ENCODE assay signal across 9 mouse cellular contexts in genomic region chr5:25188802-25189201, GRCm38 (mm10). TPM values are rescaled to one million over a fixed set of nuclear protein-coding genes. Genes with fewer than 3 reads are reported as not detected.
DNase-seq lines count a peak whose midpoint lies in the region; ATAC-seq lines count a peak whose summit lies in the region.
"Had no signal": no experiment of that assay in that cellular context is flagged by ENCODE, and none has a peak within 500 bp of the region (broad histone marks: within the 10 kb centered on the region; RNA-seq: fewer than 3 reads in every experiment).

No protein-coding gene starts in this region.

- H3K36me3 ChIP-seq in midbrain, embryonic 14.5 days (ENCODE audit: control insufficient read depth, insufficient read depth, low read length) = no peaks in the 10 kb centered on the region
- H3K36me3 ChIP-seq in midbrain, embryonic 16.5 days (ENCODE audit: control insufficient read depth, insufficient read depth, low read length) = no peaks in the 10 kb centered on the region
- H3K36me3 ChIP-seq in forebrain, embryonic 12.5 days (replicated peaks) = no peaks in the 10 kb centered on the region
- H3K36me3 ChIP-seq: G1E had no signal

- no peak overlapping the region for H3K27ac ChIP-seq in midbrain, embryonic 14.5 days (replicated peaks; ENCODE audit: low read depth, low read length)
- H3K27ac ChIP-seq in midbrain, embryonic 16.5 days (ENCODE audit: low read length) = no peak overlapping the region
- H3K27ac ChIP-seq in forebrain, embryonic 12.5 days = no peak overlapping the region

- no peak for ATAC-seq in midbrain, embryonic 14.5 days (ENCODE audit: low FRiP score, low TSS enrichment)
- no peak for ATAC-seq in midbrain, embryonic 16.5 days
- ATAC-seq in forebrain, embryonic 12.5 days (ENCODE audit: low FRiP score) = no peak

- H3K4me1 ChIP-seq in midbrain, embryonic 14.5 days (ENCODE audit: control insufficient read depth, insufficient read depth, low read length) = no peaks in the 10 kb centered on the region
- no peaks in the 10 kb centered on the region for H3K4me1 ChIP-seq in midbrain, embryonic 16.5 days (ENCODE audit: control insufficient read depth, insufficient read depth, low read length)
- no peaks in the 10 kb centered on the region for H3K4me1 ChIP-seq in forebrain, embryonic 12.5 days

- peak; percentile 2 for DNase-seq in cerebellum, adult 8-10 months
- DNase-seq in cerebellum, postnatal 4 days (ENCODE audit: low spot score in 2 of 2) = no peak
- peak; percentile 19 for DNase-seq in midbrain, embryonic 14.5 days
- DNase-seq in embryo, embryonic 11 days = peak; percentile 26
- DNase-seq in lung, postnatal 10 days = peak; percentile 26
- no peak for DNase-seq in left cerebral cortex, postnatal 14 days (ENCODE audit: low spot score in 2 of 2)

- H3K4me2 ChIP-seq in midbrain, embryonic 14.5 days (ENCODE audit: low read length) = no peak overlapping the region
- no peak overlapping the region for H3K4me2 ChIP-seq in midbrain, embryonic 16.5 days (ENCODE audit: low read length)
- H3K4me2 ChIP-seq in forebrain, embryonic 12.5 days = no peak overlapping the region

- no peaks in the 10 kb centered on the region for H3K27me3 ChIP-seq in midbrain, embryonic 14.5 days (ENCODE audit: control insufficient read depth, insufficient read depth, low read length)
- no peaks in the 10 kb centered on the region for H3K27me3 ChIP-seq in midbrain, embryonic 16.5 days (ENCODE audit: control insufficient read depth, insufficient read depth, low read depth, low read length)
- no peaks in the 10 kb centered on the region for H3K27me3 ChIP-seq in forebrain, embryonic 12.5 days

- intact Hi-C loops in left cerebral cortex, postnatal 14 days (cut with DNase I) = no loop called here

- whole genome bisulfite sequencing in midbrain, embryonic 14.5 days = 39% methylated on average over 1 of the region's 1 CpGs
- WGBS in midbrain, embryonic 16.5 days = 58% methylated on average over 1 of the region's 1 CpGs
- WGBS in forebrain, embryonic 12.5 days = 64% methylated on average over 1 of the region's 1 CpGs

- no peak overlapping the region for H3K4me3 ChIP-seq in midbrain, embryonic 14.5 days (replicated peaks; ENCODE audit: low read depth, low read length)
- H3K4me3 ChIP-seq in midbrain, embryonic 16.5 days (ENCODE audit: low read depth, low read length) = no peak overlapping the region
- no peak overlapping the region for H3K4me3 ChIP-seq in forebrain, embryonic 12.5 days (replicated peaks)

- no peaks in the 10 kb centered on the region for H3K9me3 ChIP-seq in midbrain, embryonic 14.5 days (ENCODE audit: control insufficient read depth, low read length)
- H3K9me3 ChIP-seq in midbrain, embryonic 16.5 days (replicated peaks; ENCODE audit: control insufficient read depth, low read length, poor library complexity, severe bottlenecking) = no peaks in the 10 kb centered on the region
- no peaks in the 10 kb centered on the region for H3K9me3 ChIP-seq in forebrain, embryonic 12.5 days
- H3K9me3 ChIP-seq: G1E had no signal

- H3K9ac ChIP-seq in midbrain, embryonic 14.5 days (replicated peaks; ENCODE audit: low read length) = no peak overlapping the region
- H3K9ac ChIP-seq in midbrain, embryonic 16.5 days (ENCODE audit: low read depth, low read length) = no peak overlapping the region
- no peak overlapping the region for H3K9ac ChIP-seq in forebrain, embryonic 12.5 days

RNA-seq across cellular contexts. Expression of gene Galntl5, which starts 7.5 kb away (rescaled TPM):
- not detected in 2 replicates for polyA plus RNA-seq in midbrain, embryonic 14.5 days (2014; fragmentation: Nextera tagmentation; extraction: Ambion mirVana)
- polyA plus RNA-seq in midbrain, embryonic 16.5 days (2015; fragmentation: Nextera tagmentation; extraction: Ambion mirVana) = not detected in 2 replicates
- polyA plus RNA-seq in forebrain, embryonic 12.5 days (2016; fragmentation: Nextera tagmentation; extraction: Ambion mirVana) = not detected in 2 replicates
- not detected for total RNA-seq in left cerebral cortex, postnatal 14 days (2021)
- total RNA-seq: G1E had no signal
- polyA plus RNA-seq: G1E had no signal

RNA-seq across cellular contexts. Expression of gene Galnt11, which starts 32.9 kb away (rescaled TPM):
- polyA plus RNA-seq in midbrain, embryonic 14.5 days (2014; fragmentation: Nextera tagmentation; extraction: Ambion mirVana) = 42.5 and 50.0 TPM in 2 replicates
- 51.4 and 58.1 TPM in 2 replicates for polyA plus RNA-seq in midbrain, embryonic 16.5 days (2015; fragmentation: Nextera tagmentation; extraction: Ambion mirVana)
- 35.9 and 37.2 TPM in 2 replicates for polyA plus RNA-seq in forebrain, embryonic 12.5 days (2016; fragmentation: Nextera tagmentation; extraction: Ambion mirVana)
- total RNA-seq in left cerebral cortex, postnatal 14 days (2021) = 10 to 100 TPM; 49.4 to 52.3 TPM
- polyA plus RNA-seq: G1E had no signal

RNA-seq across cellular contexts. Expression of gene E130116L18Rik, which starts 34.2 kb away (rescaled TPM):
- polyA plus RNA-seq in midbrain, embryonic 14.5 days (2014; fragmentation: Nextera tagmentation; extraction: Ambion mirVana) = not detected in 2 replicates
- polyA plus RNA-seq in midbrain, embryonic 16.5 days (2015; fragmentation: Nextera tagmentation; extraction: Ambion mirVana) = not detected in 2 replicates
- polyA plus RNA-seq in forebrain, embryonic 12.5 days (2016; fragmentation: Nextera tagmentation; extraction: Ambion mirVana) = not detected in 2 replicates
- not detected for total RNA-seq in left cerebral cortex, postnatal 14 days (2021)
- total RNA-seq: G1E had no signal
- polyA plus RNA-seq: G1E had no signal

Comparison
In these comparisons a context has a peak if more than half of its experiments do, and no peak if none do; other contexts are left out.
1. DNase-seq: peak in cerebellum, adult 8-10 months (single experiment), midbrain, embryonic 14.5 days (single experiment), embryo, embryonic 11 days (single experiment) and lung, postnatal 10 days (single experiment); none in cerebellum, postnatal 4 days (0 of 2) and left cerebral cortex, postnatal 14 days (0 of 2).